Mouse (Mus musculus): ENCODE data around the gene Sgpl1. TPM values are rescaled to one million over a fixed set of nuclear protein-coding genes. Genes with fewer than 3 reads are reported as not detected.
A peak's percentile ranks its signal among the peaks of the same experiment; 100 is the strongest.
"Not testable (repeated sequence)": the region's sequence is repeated elsewhere in the genome, so short reads cannot be mapped to it uniquely, and the experiment has no call there.

Sgpl1 gene
- total RNA-seq, 2 experiments from 2014 or later: 11.3 to 14.6 TPM

GRCm38 (mm10) chr10:61160089-61160488 lies 12.6 kb upstream of the Sgpl1 start:
- no peak for DNase-seq
- intact Hi-C loops (cut with DNase I; ENCODE audit: low total_unique reads): no loop called here

GRCm38 (mm10) chr10:61158594-61158993 lies 11.1 kb upstream of the Sgpl1 start:
- intact Hi-C loops (cut with DNase I; ENCODE audit: low total_unique reads): no loop called here
- no peak for DNase-seq

GRCm38 (mm10) chr10:61156453-61156852 lies 8.9 kb upstream of the Sgpl1 start:
- intact Hi-C loops (cut with DNase I; ENCODE audit: low total_unique reads): no loop called here
- DNase-seq: no peak

- intact Hi-C loops (cut with DNase I; ENCODE audit: low total_unique reads): no loop called here
- no peak for DNase-seq
Measured at GRCm38 (mm10) chr10:61155611-61156010, 8.1 kb upstream of the Sgpl1 start.

GRCm38 (mm10) chr10:61152131-61152530 lies 4.6 kb upstream of the Sgpl1 start:
- DNase-seq: no peak

GRCm38 (mm10) chr10:61150616-61151015 lies 3.1 kb upstream of the Sgpl1 start:
- DNase-seq: no peak
- intact Hi-C loops (cut with DNase I; ENCODE audit: low total_unique reads): no loop called here

More at GRCm38 (mm10) chr10:61152131-61152530, 4.6 kb upstream of the Sgpl1 start:
- intact Hi-C loops (cut with DNase I; ENCODE audit: low total_unique reads): no loop called here

- no peak for DNase-seq
- intact Hi-C loops (cut with DNase I; ENCODE audit: low total_unique reads): no loop called here
Measured at GRCm38 (mm10) chr10:61149476-61149875, 2.0 kb upstream of the Sgpl1 start.

GRCm38 (mm10) chr10:61146807-61147156 lies 721 bp downstream of the Sgpl1 start:
- DNase-seq: peak; percentile 34
- intact Hi-C loops (cut with DNase I; ENCODE audit: low total_unique reads): no loop called here

- DNase-seq: peak; percentile 59
- intact Hi-C loops (cut with DNase I; ENCODE audit: low total_unique reads): no loop called here
Measured at GRCm38 (mm10) chr10:61146119-61146806, 1.2 kb downstream of the Sgpl1 start.

GRCm38 (mm10) chr10:61145766-61146118 lies 1.8 kb downstream of the Sgpl1 start:
- intact Hi-C loops (cut with DNase I; ENCODE audit: low total_unique reads): no loop called here
- no peak for DNase-seq

GRCm38 (mm10) chr10:61143343-61143742 lies 4.2 kb downstream of the Sgpl1 start:
- DNase-seq: no peak
- intact Hi-C loops (cut with DNase I; ENCODE audit: low total_unique reads): no loop called here

- DNase-seq: no peak
- intact Hi-C loops (cut with DNase I; ENCODE audit: low total_unique reads): no loop called here
Measured at GRCm38 (mm10) chr10:61137567-61137966, 9.9 kb downstream of the Sgpl1 start.

GRCm38 (mm10) chr10:61135226-61135839 lies 12.2 kb downstream of the Sgpl1 start:
- no peak for DNase-seq
- intact Hi-C loops (cut with DNase I; ENCODE audit: low total_unique reads): no loop called here

- DNase-seq: no peak
- intact Hi-C loops (cut with DNase I; ENCODE audit: low total_unique reads): no loop called here
Measured at GRCm38 (mm10) chr10:61134041-61134440, 13.5 kb downstream of the Sgpl1 start.

GRCm38 (mm10) chr10:61130959-61131358 lies 16.5 kb downstream of the Sgpl1 start:
- intact Hi-C loops (cut with DNase I; ENCODE audit: low total_unique reads): no loop called here
- no peak for DNase-seq

- intact Hi-C loops (cut with DNase I; ENCODE audit: low total_unique reads): no loop called here
- no peak for DNase-seq
Measured at GRCm38 (mm10) chr10:61128701-61129365, 18.7 kb downstream of the Sgpl1 start.

GRCm38 (mm10) chr10:61124462-61124861 lies 23.0 kb downstream of the Sgpl1 start:
- intact Hi-C loops (cut with DNase I; ENCODE audit: low total_unique reads): no loop called here
- DNase-seq: no peak

GRCm38 (mm10) chr10:61123276-61123913 lies 24.1 kb downstream of the Sgpl1 start:
- intact Hi-C loops (cut with DNase I; ENCODE audit: low total_unique reads): no loop called here

GRCm38 (mm10) chr10:61121732-61122131 lies 25.8 kb downstream of the Sgpl1 start:
- intact Hi-C loops (cut with DNase I; ENCODE audit: low total_unique reads); DNase-seq: not testable (repeated sequence)

More at GRCm38 (mm10) chr10:61123276-61123913, 24.1 kb downstream of the Sgpl1 start:
- DNase-seq: no peak

- no peak for DNase-seq
- intact Hi-C loops (cut with DNase I; ENCODE audit: low total_unique reads): no loop called here
Measured at GRCm38 (mm10) chr10:61114246-61114720, 33.2 kb downstream of the Sgpl1 start.

Measured in gastrocnemius, postnatal 14 days (tissue).